Mouse (Mus musculus): ENCODE data around the gene Pdk3. TPM values are rescaled to one million over a fixed set of nuclear protein-coding genes. Genes with fewer than 3 reads are reported as not detected.

Gene Pdk3
- total RNA-seq, 2 experiments from 2014 or later, result 10.3 to 10.8 TPM

Other genes starting within 250 kb of the Pdk3 start
- gene Pola1, start 200.0 kb downstream of the Pdk3 start, total RNA-seq (2021), result 1 to 10 TPM; 9.0 to 9.4 TPM
- gene Pcyt1b, start 177.3 kb downstream of the Pdk3 start, total RNA-seq (2021), result 1 to 10 TPM in 1 of 2 experiments, under 1 TPM in 1; 0.48 to 1.5 TPM
- not detected for gene AU015836, start 136.5 kb upstream of the Pdk3 start, total RNA-seq (2021)

All from adrenal gland, adult 18-20 months (tissue).